Mouse (Mus musculus) NIH3T3 (cell line): ENCODE data around the gene Spocd1.
A peak's percentile ranks its signal among the peaks of the same experiment; 100 is the strongest.

Source experiments
- DNase-seq: peaks from one replicate; pipeline ENCODE4 v3.0.0-alpha.2; 2012; ENCODE audit warnings: low read depth

The Spocd1 gene

GRCm38 (mm10) chr4:129918464-129918863, 10.6 kb upstream of the Spocd1 start:
- no peak for DNase-seq

DNA sequence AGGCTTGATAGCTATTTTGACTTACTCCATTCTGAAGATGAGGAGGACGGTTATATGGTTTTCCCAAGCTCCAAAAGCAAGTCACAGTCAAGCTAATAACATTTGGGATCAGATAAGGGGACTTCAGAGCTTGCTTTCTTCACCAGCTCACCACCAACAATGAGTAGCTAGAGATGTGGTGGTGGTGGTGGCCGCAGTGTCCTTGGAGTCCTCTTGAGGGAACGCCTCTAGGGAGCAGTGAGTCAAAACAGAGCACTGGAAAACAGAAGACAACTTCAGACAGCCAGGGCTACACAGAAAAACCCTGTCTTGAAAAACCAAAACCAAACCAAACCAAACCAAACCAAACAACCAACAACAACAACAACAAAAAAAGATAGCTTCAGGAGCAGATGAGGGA, 10.1 kb upstream of the Spocd1 start:
- no peak for DNase-seq

GRCm38 (mm10) chr4:129920542-129921313, 8.3 kb upstream of the Spocd1 start:
- no peak for DNase-seq

DNA sequence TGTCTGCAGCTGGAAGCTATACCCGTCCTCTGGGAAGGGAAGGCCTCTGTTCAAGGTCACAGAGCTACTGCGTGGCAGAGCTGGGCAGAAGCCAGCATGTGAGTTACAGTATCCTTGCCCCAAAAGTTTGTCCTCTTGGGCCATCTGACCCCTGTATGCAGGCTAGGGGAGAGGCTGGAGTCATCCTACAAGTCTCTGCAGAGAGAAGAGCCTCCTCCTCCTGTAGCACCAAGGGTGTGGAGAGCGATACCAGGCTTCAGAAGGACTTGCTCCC, 7.8 kb upstream of the Spocd1 start:
- no peak for DNase-seq

DNA sequence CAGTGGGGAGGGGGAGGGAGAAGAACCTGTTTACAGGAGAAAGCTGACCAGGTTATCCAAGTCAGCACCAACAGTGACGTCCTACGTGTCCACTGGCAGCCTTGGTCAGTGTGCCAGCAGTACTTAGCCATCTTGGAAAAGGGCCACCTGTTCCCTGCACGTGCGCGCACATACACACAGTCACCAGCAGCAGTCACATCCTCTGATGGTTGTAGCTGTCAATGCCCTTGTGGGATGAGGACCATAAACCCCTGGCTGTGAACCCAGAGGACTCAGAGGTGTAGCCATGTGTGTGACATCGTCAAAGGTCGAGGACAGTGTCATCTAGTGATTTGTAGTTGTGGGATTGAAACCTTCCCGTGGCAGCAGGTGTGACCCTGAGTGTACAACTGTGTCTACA, 4.9 kb upstream of the Spocd1 start:
- DNase-seq: no peak

DNA sequence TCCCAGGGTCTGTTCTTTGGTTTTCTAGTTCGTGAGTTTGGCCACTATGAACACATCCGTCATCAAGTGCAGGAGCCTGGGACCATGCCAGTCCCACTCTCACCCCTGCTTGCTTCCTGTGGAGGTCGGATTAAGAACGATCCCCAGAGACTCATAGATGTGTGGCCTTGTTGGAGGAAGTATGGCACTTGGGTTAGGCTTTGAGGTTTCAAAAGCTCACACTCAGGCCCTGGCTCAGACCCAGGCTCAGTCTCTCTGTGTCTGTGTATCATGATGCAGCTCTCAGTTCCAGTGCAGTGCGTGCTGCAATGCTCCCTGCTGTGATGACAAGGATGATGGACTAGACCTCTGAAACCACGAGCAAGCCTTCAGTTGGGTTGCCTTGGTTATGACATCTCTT, 4.4 kb upstream of the Spocd1 start:
- peak; percentile 47 for DNase-seq

GRCm38 (mm10) chr4:129926544-129926943, 2.5 kb upstream of the Spocd1 start:
- DNase-seq: no peak

DNA sequence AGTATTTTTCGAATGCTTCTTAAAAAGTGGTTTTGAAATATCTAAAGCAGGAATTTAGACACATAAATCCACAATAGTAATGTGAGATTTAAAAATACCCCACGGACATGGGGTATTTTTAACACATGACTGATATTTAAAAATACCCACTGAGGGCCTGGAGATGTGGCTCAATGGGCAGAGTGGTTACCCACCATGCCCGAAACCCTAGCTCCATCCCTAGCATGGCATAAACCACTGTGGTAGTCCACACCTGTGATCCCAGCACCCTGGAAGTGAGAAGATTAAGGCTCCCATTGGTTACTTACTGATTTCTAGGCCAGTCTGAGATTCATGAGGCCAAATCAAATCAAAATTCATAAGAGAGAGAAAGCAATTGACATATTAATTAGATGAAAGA, 2.0 kb upstream of the Spocd1 start:
- no peak for DNase-seq

DNA sequence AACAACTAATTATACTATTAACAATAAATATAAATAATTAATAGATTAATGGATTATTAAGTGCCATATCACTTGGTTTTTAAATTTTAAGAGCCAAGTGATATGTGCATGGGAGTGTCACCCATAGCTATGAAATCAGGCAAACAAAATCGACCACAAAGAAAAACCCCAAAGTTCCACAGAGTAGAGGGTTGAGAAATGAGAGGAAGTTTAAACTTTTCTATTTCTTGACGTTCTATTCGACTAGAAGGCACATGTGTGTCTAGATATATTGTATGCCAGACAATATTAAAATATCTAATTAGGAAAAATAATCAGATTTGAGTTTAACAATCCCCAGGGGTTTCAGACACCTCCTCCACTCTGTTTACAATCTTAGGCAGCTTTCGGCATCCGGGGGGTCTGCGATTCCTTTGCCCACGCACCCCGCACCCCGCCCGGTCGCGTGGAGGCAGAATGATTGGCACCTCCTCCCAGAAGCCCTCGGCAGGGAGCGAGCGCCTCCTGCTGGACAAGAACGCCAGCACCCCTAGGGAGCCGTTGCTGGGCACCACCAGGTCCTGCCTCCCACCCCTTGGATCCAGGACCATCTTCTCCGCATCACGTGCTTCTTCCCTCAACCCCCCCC, 811 bp upstream of the Spocd1 start:
- DNase-seq: peak; percentile 92

GRCm38 (mm10) chr4:129933696-129934095, 4.6 kb downstream of the Spocd1 start:
- DNase-seq: no peak

GRCm38 (mm10) chr4:129934177-129934855, 5.3 kb downstream of the Spocd1 start:
- no peak for DNase-seq

- peak; percentile 86 for DNase-seq
These were observed 22.3 kb downstream of the Spocd1 start for GRCm38 (mm10) chr4:129951359-129951821.

- DNase-seq: no peak
These were observed 23.3 kb downstream of the Spocd1 start for GRCm38 (mm10) chr4:129952241-129952810.

- DNase-seq: no peak
These were observed 25.5 kb downstream of the Spocd1 start for GRCm38 (mm10) chr4:129954527-129954926.

- peak; percentile 59 for DNase-seq
These were observed 31.3 kb downstream of the Spocd1 start for GRCm38 (mm10) chr4:129960180-129960944.

GRCm38 (mm10) chr4:129965294-129965693, 36.2 kb downstream of the Spocd1 start:
- no peak for DNase-seq

DNA sequence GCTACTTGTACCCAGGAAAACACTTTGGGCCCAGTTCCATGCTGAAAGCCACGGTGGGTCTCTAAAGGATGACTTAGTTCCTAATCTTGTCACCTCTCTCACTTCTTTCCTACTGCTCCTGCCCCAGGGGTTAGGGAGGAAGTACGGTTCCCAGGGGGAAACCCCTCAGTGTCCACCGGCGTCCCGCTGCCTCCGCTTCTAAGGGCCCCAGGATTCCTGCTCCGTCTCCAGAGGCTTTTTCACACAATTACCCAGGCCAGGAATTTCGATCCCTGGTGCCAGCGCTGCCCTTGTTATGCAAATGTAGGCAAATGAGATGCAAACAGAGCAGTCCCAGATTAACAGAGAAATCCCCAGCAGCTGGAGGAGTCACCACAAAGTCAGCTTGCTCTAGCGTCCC, 37.2 kb downstream of the Spocd1 start:
- no peak for DNase-seq

DNA sequence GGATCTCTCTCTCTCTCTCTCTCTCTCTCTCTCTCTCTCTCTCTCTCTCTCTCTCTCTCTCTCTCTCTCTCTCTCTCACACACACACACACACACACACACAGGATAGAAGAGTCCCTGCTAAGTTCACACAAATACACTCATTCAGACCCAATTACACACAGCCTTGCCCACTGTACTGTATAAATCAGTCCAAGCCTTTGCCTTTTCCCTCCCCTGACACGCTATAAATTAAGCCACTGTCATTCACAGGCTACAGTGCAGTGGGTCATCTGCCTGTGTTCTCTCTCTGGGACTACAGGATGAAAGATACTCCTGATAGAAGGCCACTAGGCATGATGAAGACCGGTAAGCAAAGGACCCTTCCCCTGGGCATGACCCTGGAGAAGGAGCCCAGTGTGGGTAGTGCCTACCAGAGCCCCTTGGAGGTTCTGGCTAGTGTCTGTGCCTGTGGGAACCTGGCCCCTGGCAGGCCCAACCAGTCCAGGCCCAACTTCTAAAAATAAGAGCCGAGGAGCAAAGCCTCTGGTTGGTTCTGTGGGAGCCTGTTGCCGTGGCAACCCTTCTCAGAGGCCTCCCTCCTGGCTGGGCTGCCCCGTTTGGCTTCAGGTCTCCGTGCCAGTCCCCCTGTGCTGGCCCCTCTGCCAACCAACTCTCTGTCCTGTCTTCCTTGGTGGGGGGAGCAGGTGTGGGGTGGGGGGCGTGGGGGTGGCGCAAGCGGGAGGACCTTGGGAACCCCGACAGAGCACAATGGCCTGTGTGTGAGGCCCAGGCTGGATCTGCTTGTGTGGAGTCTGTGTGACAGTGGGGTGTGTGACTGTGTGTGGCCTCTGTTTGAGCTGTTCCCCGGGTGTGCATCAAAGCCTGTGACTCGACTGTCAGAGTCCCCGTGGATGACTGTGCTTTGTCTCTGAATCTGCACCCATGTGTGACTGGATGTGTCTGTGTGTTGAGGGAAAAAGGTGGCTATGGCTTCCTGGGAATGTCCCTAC, 38.3 kb downstream of the Spocd1 start:
- DNase-seq: no peak

DNA sequence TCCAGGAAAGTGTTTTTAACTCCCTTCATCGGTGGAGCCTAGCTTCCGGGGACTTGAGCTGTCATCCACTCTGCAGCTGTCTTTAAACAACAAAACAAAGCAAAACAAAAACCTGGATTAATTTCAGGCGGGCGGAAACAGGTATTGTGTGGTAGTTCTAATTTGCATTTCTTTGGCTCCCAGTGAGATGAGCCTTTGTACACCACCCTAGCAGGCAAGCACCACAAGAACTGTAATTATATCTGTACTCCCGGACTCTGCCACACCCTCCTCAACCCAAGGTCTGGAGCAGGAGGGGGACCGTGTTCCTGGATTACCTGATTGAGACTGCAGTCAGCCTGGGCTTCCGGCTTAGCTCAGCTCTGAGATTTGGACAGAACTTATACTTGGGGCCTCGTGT, 41.1 kb downstream of the Spocd1 start:
- DNase-seq: no peak

GRCm38 (mm10) chr4:129970861-129971260, 41.8 kb downstream of the Spocd1 start:
- DNase-seq: no peak

GRCm38 (mm10) chr4:129971989-129972388, 42.9 kb downstream of the Spocd1 start:
- no peak for DNase-seq
